Mouse (Mus musculus) small intestine, adult 2 months (tissue): ENCODE data around the gene Nsd2.

Experiments used
- CTCF ChIP-seq: fragments of 200-500 bp; IDR thresholded peaks from 2 replicates; pipeline ENCODE4 v1.5.1; 2012; ENCODE audit warnings: low read depth, mild to moderate bottlenecking, control low read depth, inconsistent platforms, low read length, moderate library complexity, mixed read lengths; ENCODE audit not compliant: insufficient replicate concordance, insufficient read length; ENCODE audit errors: extremely low read depth
- POLR2A ChIP-seq: fragments of 200-500 bp; IDR thresholded peaks from 2 replicates; pipeline ENCODE4 v1.6.1; 2012; ENCODE audit warnings: low read depth, mild to moderate bottlenecking, control low read depth, inconsistent platforms, low read length, moderate library complexity

GRCm38 (mm10) chr5:33900701-33901263, 80.3 kb downstream of the Nsd2 start:
- TF ChIP-seq CTCF (no peak), POLR2A (no peak)
